Mouse (Mus musculus) lung, embryonic 16.5 days (tissue): ENCODE data around the gene Cnnm4. TPM values are rescaled to one million over a fixed set of nuclear protein-coding genes. Genes with fewer than 3 reads are reported as not detected.
A peak's percentile ranks its signal among the peaks of the same experiment; 100 is the strongest.

Experiments used
- ATAC-seq: fragments of 200-750 bp; cut with Nextera tagmentation; 2 replicates; pipeline ENCODE4 v1.8.0; 2017; ENCODE audit warnings: low read depth, mild to moderate bottlenecking, moderate library complexity
- H3K27ac ChIP-seq: fragments of 300-500 bp; sonication (generic); 2 replicates; pipeline ENCODE4 v1.5.1; 2014; ENCODE audit warnings: mild to moderate bottlenecking, control low read depth, low read length
- H3K27me3 ChIP-seq: fragments of 300-500 bp; sonication (generic); 2 replicates; pipeline ENCODE4 v1.6.1; 2014; ENCODE audit warnings: low read depth, low read length, mixed read lengths; ENCODE audit not compliant: control insufficient read depth, insufficient read depth
- H3K36me3 ChIP-seq: fragments of 300-500 bp; sonication (generic); 2 replicates; pipeline ENCODE4 v1.6.1; 2014; ENCODE audit warnings: low read length; ENCODE audit not compliant: control insufficient read depth, insufficient read depth
- H3K4me1 ChIP-seq: fragments of 300-500 bp; sonication (generic); replicated peaks from 2 replicates; pipeline ENCODE4 v1.6.1; 2014; ENCODE audit warnings: low read length, mixed read lengths; ENCODE audit not compliant: control insufficient read depth, insufficient read depth
- H3K4me2 ChIP-seq: fragments of 300-500 bp; sonication (generic); 2 replicates; pipeline ENCODE4 v1.6.1; 2014; ENCODE audit warnings: low read depth, low read length, control low read depth
- H3K4me3 ChIP-seq: fragments of 300-500 bp; sonication (generic); 2 replicates; pipeline ENCODE4 v1.5.1; 2014; ENCODE audit warnings: mild to moderate bottlenecking, low read length, control low read depth
- H3K9ac ChIP-seq: fragments of 300-500 bp; sonication (generic); 2 replicates; pipeline ENCODE4 v1.6.1; 2014; ENCODE audit warnings: low read length, control low read depth
- H3K9me3 ChIP-seq: fragments of 300-500 bp; sonication (generic); 2 replicates; pipeline ENCODE4 v1.6.1; 2016; ENCODE audit warnings: low read length; ENCODE audit not compliant: control insufficient read depth
- WGBS: fragments of 180-500 bp; shearing (Covaris S2); extraction: QIAGEN DNeasy Blood & Tissue Kit; methylation state at CpG from one replicate; pipeline ENCODE4 v1.1.7; 2014; 5-methylcytosine and 5-hydroxymethylcytosine counted together
- polyA plus RNA-seq: library from polyadenylated mRNA; unstranded; fragments of >200 nt; fragmentation: Nextera tagmentation; extraction: Ambion mirVana; gene quantifications from 2 replicates; pipeline ENCODE4 v1.2.1, GENCODE M21; 2015

The Cnnm4 gene
- polyA plus RNA-seq, 1 experiment from 2014 or later = 13.0 TPM

- Histone ChIP-seq H3K4me2 (no peak overlapping the region), H3K4me3 (no peak overlapping the region), H3K27me3 (no peaks in the 10 kb centered on the region), H3K36me3 (peaks cover 2% of the 10 kb centered on the region; the same call in 1 of the 2 replicates), H3K27ac (no peak overlapping the region), H3K9me3 (no peaks in the 10 kb centered on the region), H3K4me1 (peaks cover 4% of the 10 kb centered on the region), H3K9ac (no peak overlapping the region)
- ATAC-seq = no peak
- 67% methylated on average over 5 of the region's 5 CpGs for WGBS
Observed at GRCm38 (mm10) chr1:36508238-36508637, 36.8 kb downstream of the Cnnm4 start.

- H3K27ac ChIP-seq = peak within 1 kb of the TSS; percentile 97
- no peaks in the 10 kb centered on the region for H3K36me3 ChIP-seq
- H3K4me3 ChIP-seq = peak within 1 kb of the TSS; percentile 90
- peak; percentile 99 for ATAC-seq
- H3K4me2 ChIP-seq = peak within 1 kb of the TSS; percentile 83
- WGBS = 1% methylated on average over 50 of the region's 51 CpGs
- H3K9ac ChIP-seq = peak within 1 kb of the TSS; percentile 86
- H3K27me3 ChIP-seq = no peaks in the 10 kb centered on the region
- peaks cover 21% of the 10 kb centered on the region for H3K4me1 ChIP-seq
- H3K9me3 ChIP-seq = no peaks in the 10 kb centered on the region
Observed at GRCm38 (mm10) chr1:36511289-36512021, 40.0 kb downstream of the Cnnm4 start, which contains the start of gene Cnnm3. TSS of gene Cnnm3 (plus strand) at chr1:36511867.

DNA sequence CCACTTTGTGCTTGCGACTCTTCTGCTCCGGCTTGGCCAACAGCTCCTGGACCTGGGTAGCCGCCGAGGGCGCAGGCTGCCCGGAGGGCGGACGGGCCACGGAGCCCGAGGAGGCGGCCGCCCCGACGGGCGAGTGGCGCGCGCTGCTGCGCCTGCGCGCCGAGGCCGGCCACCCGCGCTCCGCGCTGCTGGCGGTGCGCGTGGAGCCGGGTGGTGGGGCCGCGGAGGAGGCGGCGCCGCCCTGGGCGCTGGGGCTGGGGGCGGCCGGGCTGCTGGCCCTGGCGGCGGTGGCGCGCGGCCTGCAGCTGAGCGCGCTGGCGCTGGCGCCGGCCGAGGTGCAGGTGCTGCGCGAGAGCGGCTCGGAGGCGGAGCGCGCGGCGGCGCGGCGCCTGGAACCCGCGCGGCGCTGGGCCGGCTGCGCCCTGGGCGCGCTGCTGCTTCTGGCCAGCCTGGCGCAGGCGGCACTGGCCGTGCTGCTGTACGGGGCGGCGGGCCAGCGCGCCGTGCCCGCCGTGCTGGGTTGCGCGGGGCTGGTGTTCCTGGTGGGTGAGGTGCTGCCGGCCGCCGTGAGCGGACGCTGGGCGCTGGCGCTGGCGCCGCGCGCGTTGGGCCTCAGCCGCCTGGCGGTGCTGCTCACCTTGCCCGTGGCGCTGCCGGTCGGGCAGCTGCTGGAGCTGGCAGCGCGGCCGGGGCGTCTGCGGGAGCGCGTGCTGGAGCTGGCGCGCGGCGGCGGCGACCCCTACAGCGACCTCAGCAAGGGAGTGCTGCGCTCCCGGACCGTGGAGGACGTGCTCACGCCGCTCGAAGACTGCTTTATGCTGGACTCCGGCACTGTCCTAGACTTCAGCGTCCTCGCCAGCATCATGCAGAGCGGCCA is 40.9 kb downstream of the Cnnm4 start:
- Histone ChIP-seq H3K4me2 (peak overlapping the region; percentile 83), H3K27me3 (no peaks in the 10 kb centered on the region), H3K27ac (peak overlapping the region; percentile 97), H3K9ac (peak overlapping the region; percentile 86), H3K9me3 (no peaks in the 10 kb centered on the region), H3K4me3 (peak overlapping the region; percentile 90), H3K4me1 (peaks cover 21% of the 10 kb centered on the region), H3K36me3 (no peaks in the 10 kb centered on the region)
- WGBS = 0% methylated on average over 55 of the region's 126 CpGs
- peak; percentile 61 for ATAC-seq

DNA sequence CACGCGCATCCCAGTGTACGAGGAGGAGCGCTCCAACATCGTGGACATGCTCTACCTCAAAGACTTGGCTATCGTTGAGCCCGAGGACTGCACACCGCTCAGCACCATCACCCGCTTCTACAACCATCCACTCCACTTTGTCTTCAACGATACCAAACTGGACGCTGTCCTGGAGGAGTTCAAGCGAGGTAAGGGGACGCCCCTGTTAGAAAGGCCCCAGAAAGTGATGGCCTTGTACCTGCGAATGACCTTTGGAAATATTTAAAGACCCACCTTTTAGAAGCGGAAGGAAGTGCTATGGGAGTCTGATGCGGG is 41.5 kb downstream of the Cnnm4 start:
- H3K4me3 ChIP-seq = peak overlapping the region; percentile 90
- H3K27me3 ChIP-seq = no peaks in the 10 kb centered on the region
- WGBS = under 1% methylated on average over 16 of the region's 16 CpGs
- peaks cover 21% of the 10 kb centered on the region for H3K4me1 ChIP-seq
- no peaks in the 10 kb centered on the region for H3K36me3 ChIP-seq
- H3K4me2 ChIP-seq = peak overlapping the region; percentile 83
- H3K9ac ChIP-seq = peak overlapping the region; percentile 86
- no peak for ATAC-seq
- no peaks in the 10 kb centered on the region for H3K9me3 ChIP-seq
- no peak overlapping the region for H3K27ac ChIP-seq

- H3K9me3 ChIP-seq = no peaks in the 10 kb centered on the region
Observed at GRCm38 (mm10) chr1:36513310-36513709, 41.9 kb downstream of the Cnnm4 start.

GRCm38 (mm10) chr1:36513718-36514117 is 42.3 kb downstream of the Cnnm4 start:
- whole genome bisulfite sequencing = 48% methylated on average over 2 of the region's 2 CpGs
- no peaks in the 10 kb centered on the region for H3K27me3 ChIP-seq
- no peak overlapping the region for H3K27ac ChIP-seq
- peak overlapping the region; percentile 83 for H3K4me2 ChIP-seq
- no peak for ATAC-seq
- peak overlapping the region; percentile 90 for H3K4me3 ChIP-seq
- H3K9me3 ChIP-seq = no peaks in the 10 kb centered on the region
- no peak overlapping the region for H3K9ac ChIP-seq
- no peaks in the 10 kb centered on the region; the same call in 1 of the 2 replicates for H3K36me3 ChIP-seq
- peaks cover 21% of the 10 kb centered on the region for H3K4me1 ChIP-seq

More at GRCm38 (mm10) chr1:36513310-36513709, 41.9 kb downstream of the Cnnm4 start:
- Histone ChIP-seq H3K27ac (no peak overlapping the region), H3K4me3 (peak overlapping the region; percentile 90), H3K9ac (peak overlapping the region; percentile 13), H3K4me1 (peaks cover 21% of the 10 kb centered on the region), H3K27me3 (no peaks in the 10 kb centered on the region), H3K4me2 (peak overlapping the region; percentile 83), H3K36me3 (no peaks in the 10 kb centered on the region)
- WGBS = 0% methylated on average over 1 of the region's 1 CpGs
- no peak for ATAC-seq

- Histone ChIP-seq H3K4me2 (no peak overlapping the region), H3K36me3 (peaks cover 28% of the 10 kb centered on the region), H3K9me3 (no peaks in the 10 kb centered on the region), H3K4me1 (peaks cover 16% of the 10 kb centered on the region), H3K27me3 (no peaks in the 10 kb centered on the region), H3K27ac (no peak overlapping the region), H3K9ac (no peak overlapping the region), H3K4me3 (no peak overlapping the region)
- WGBS = 80% methylated on average over 3 of the region's 3 CpGs
- ATAC-seq = no peak
Observed at GRCm38 (mm10) chr1:36518259-36518658, 46.8 kb downstream of the Cnnm4 start.

DNA sequence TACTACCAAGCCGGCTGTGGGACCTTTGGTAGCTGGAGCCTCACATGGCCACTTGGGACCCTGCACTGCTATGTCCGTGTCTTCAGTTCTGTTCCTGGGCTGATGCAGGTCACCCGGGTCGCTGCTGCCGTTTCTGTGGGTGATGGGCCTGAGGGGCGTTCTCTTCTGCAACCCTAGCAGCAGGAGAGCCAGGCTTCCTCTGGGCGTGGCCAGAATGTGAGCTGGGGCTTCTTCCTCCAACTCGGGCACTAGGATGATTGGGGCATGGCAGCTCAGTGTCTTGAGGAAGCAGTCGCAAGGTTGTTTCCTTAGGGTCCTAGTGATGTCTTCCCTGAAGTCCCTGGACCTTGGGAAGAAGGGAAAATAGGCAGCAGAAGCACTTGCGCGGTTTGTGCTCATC is 48.2 kb downstream of the Cnnm4 start:
- Histone ChIP-seq H3K4me2 (no peak overlapping the region), H3K27ac (no peak overlapping the region), H3K9ac (no peak overlapping the region), H3K36me3 (peaks cover 30% of the 10 kb centered on the region), H3K4me1 (peaks cover 4% of the 10 kb centered on the region), H3K27me3 (no peaks in the 10 kb centered on the region), H3K9me3 (no peaks in the 10 kb centered on the region), H3K4me3 (no peak overlapping the region)
- 72% methylated on average over 11 of the region's 11 CpGs for WGBS
- ATAC-seq = no peak

GRCm38 (mm10) chr1:36522210-36522609 is 50.8 kb downstream of the Cnnm4 start:
- Histone ChIP-seq H3K4me3 (no peak overlapping the region), H3K4me2 (no peak overlapping the region), H3K9ac (no peak overlapping the region), H3K4me1 (no peaks in the 10 kb centered on the region), H3K27ac (no peak overlapping the region), H3K27me3 (no peaks in the 10 kb centered on the region), H3K9me3 (no peaks in the 10 kb centered on the region), H3K36me3 (peaks cover 43% of the 10 kb centered on the region)
- ATAC-seq = no peak
- 89% methylated on average over 7 of the region's 7 CpGs for WGBS
